8 mouse cellular contexts compared by ENCODE assay signal in genomic region chr11:51650691-51651515, GRCm38 (mm10). TPM values are rescaled to one million over a fixed set of nuclear protein-coding genes. Genes with fewer than 3 reads are reported as not detected.
DNase-seq lines count a peak whose midpoint lies in the region; ATAC-seq and TF ChIP-seq lines count a peak whose summit lies in the region.

TSS of gene N4bp3 (minus strand) at chr11:51650842.
TSS of gene D930048N14Rik (plus strand) at chr11:51650954.

- H3K27ac ChIP-seq in cerebellum, adult 2 months (ENCODE audit: insufficient read depth, low read length) = no peak within 1 kb of the TSS
- H3K27ac ChIP-seq in liver, embryonic 15.5 days (replicated peaks) = no peak within 1 kb of the TSS
- H3K27ac ChIP-seq in neural tube, embryonic 11.5 days (ENCODE audit: low read depth, low read length) = no peak within 1 kb of the TSS

- intact Hi-C loops in gastrocnemius, postnatal 14 days (cut with DNase I; ENCODE audit: low total_unique reads) = no loop called here

- H3K27me3 ChIP-seq in cerebellum, adult 2 months (ENCODE audit: control insufficient read depth, insufficient read depth, low read length) = no peaks in the 10 kb centered on the region
- H3K27me3 ChIP-seq in liver, embryonic 15.5 days = peaks cover 63% of the 10 kb centered on the region
- H3K27me3 ChIP-seq in neural tube, embryonic 11.5 days (ENCODE audit: control insufficient read depth, insufficient read depth, low read length) = peaks cover 9% of the 10 kb centered on the region; the same call in 1 of the 2 replicates

- 0 out of 2 replicates have a peak, but pooled peaks cover 3% of the 10 kb centered on the region for H3K4me1 ChIP-seq in cerebellum, adult 2 months (ENCODE audit: control insufficient read depth, insufficient read depth, low read length)
- H3K4me1 ChIP-seq in liver, embryonic 15.5 days (replicated peaks) = peaks cover 30% of the 10 kb centered on the region
- H3K4me1 ChIP-seq in neural tube, embryonic 11.5 days (ENCODE audit: control insufficient read depth, insufficient read depth, low read length) = peaks cover 19% of the 10 kb centered on the region

- H3K9ac ChIP-seq in liver, embryonic 15.5 days = peak within 1 kb of the TSS; percentile 49; the same call in 1 of the 2 replicates
- peak within 1 kb of the TSS; percentile 69 for H3K9ac ChIP-seq in neural tube, embryonic 11.5 days (ENCODE audit: low read length)

- TF ChIP-seq POLR2A in cerebellum, adult 2 months (IDR thresholded peaks at IDR 0.05; ENCODE audit: borderline replicate concordance, insufficient read depth, low read length) = no peak

- no peaks in the 10 kb centered on the region for H3K36me3 ChIP-seq in liver, embryonic 15.5 days (replicated peaks)
- no peaks in the 10 kb centered on the region for H3K36me3 ChIP-seq in neural tube, embryonic 11.5 days (ENCODE audit: control insufficient read depth, insufficient read depth, low read length)

- peak; percentile 62 for ATAC-seq in liver, embryonic 15.5 days (ENCODE audit: insufficient read depth)
- ATAC-seq in neural tube, embryonic 11.5 days (ENCODE audit: insufficient read depth, low FRiP score, low TSS enrichment) = peak; percentile 64

- no peak for TF ChIP-seq CTCF in cerebellum, adult 2 months (IDR thresholded peaks at IDR 0.05; ENCODE audit: borderline replicate concordance, insufficient read depth, low read depth, low read length)

- peak within 1 kb of the TSS; percentile 76 for H3K4me2 ChIP-seq in liver, embryonic 15.5 days
- H3K4me2 ChIP-seq in neural tube, embryonic 11.5 days (ENCODE audit: low read depth) = peak within 1 kb of the TSS; percentile 95

- DNase-seq in gastrocnemius, adult 18-20 months (ENCODE audit: low spot score) = peak; percentile 51
- no peak for DNase-seq in gastrocnemius, adult 8-10 months (ENCODE audit: low spot score in 2 of 2)
- peak; percentile 53 for DNase-seq in cerebellum, adult 2 months
- DNase-seq in gastrocnemius, postnatal 14 days = peak; percentile 73
- peak; percentile 87 for DNase-seq in induced T-regulatory cell, adult 2 months (ENCODE audit: low read depth)
- DNase-seq in neural tube, embryonic 11.5 days (ENCODE audit: low spot score) = peak; percentile 68
- peak; percentile 83 for DNase-seq in thymus, postnatal 4 days

- WGBS in cerebellum, adult 2 months = 3% methylated on average over 53 of the region's 70 CpGs
- 2% methylated on average over 70 of the region's 70 CpGs for WGBS in liver, embryonic 15.5 days (ENCODE audit: insufficient replicate concordance)
- 2% methylated on average over 66 of the region's 70 CpGs for WGBS in neural tube, embryonic 11.5 days

- H3K4me3 ChIP-seq in cerebellum, adult 2 months (replicated peaks; ENCODE audit: insufficient read depth, low read depth, low read length) = peak within 1 kb of the TSS; percentile 51
- H3K4me3 ChIP-seq in liver, embryonic 15.5 days (replicated peaks) = peak within 1 kb of the TSS; percentile 61
- H3K4me3 ChIP-seq in neural tube, embryonic 11.5 days (ENCODE audit: low read depth, low read length) = peak within 1 kb of the TSS; percentile 63

- no peaks in the 10 kb centered on the region for H3K9me3 ChIP-seq in liver, embryonic 15.5 days (replicated peaks)
- H3K9me3 ChIP-seq in neural tube, embryonic 11.5 days (ENCODE audit: control insufficient read depth, low read length) = no peaks in the 10 kb centered on the region

RNA-seq across cellular contexts. Expression of gene N4bp3, which starts in this region (rescaled TPM):
- total RNA-seq in gastrocnemius, adult 18-20 months (2021) = 1 to 10 TPM; 2.0 to 2.6 TPM
- 1 to 10 TPM; 2.0 to 3.1 (median 2.5) TPM for total RNA-seq in gastrocnemius, adult 8-10 months (2022)
- polyA plus RNA-seq in cerebellum, adult 2 months (2012; rRNA removed) = 15.3 and 16.7 TPM in 2 replicates
- total RNA-seq in gastrocnemius, postnatal 14 days (2021) = 10 to 100 TPM in 1 of 2 experiments, 1 to 10 TPM in 1; 8.7 to 12.2 TPM
- 2.9 TPM in 2 replicates for polyA plus RNA-seq in liver, embryonic 15.5 days (2015; fragmentation: Nextera tagmentation; extraction: Ambion mirVana)
- polyA plus RNA-seq in neural tube, embryonic 11.5 days (2014; fragmentation: Nextera tagmentation; extraction: Ambion mirVana) = 12.2 and 13.5 TPM in 2 replicates

RNA-seq across cellular contexts. Expression of gene D930048N14Rik, which starts in this region (rescaled TPM):
- total RNA-seq in gastrocnemius, adult 18-20 months (2021) = under 1 TPM; 0.09 to 0.14 TPM
- under 1 TPM in 3 of 4 experiments, not detected in 1; 0.15 to 0.19 (median 0.19) TPM for total RNA-seq in gastrocnemius, adult 8-10 months (2022)
- polyA plus RNA-seq in cerebellum, adult 2 months (2012; rRNA removed) = 3.8 and 4.1 TPM in 2 replicates
- total RNA-seq in gastrocnemius, postnatal 14 days (2021) = under 1 TPM; 0.33 to 0.60 TPM
- polyA plus RNA-seq in liver, embryonic 15.5 days (2015; fragmentation: Nextera tagmentation; extraction: Ambion mirVana) = 0.36 and 0.60 TPM in 2 replicates
- 0.74 and 1.4 TPM in 2 replicates for polyA plus RNA-seq in neural tube, embryonic 11.5 days (2014; fragmentation: Nextera tagmentation; extraction: Ambion mirVana)

Comparison
In these comparisons a context has a peak if more than half of its experiments do, and no peak if none do; other contexts are left out.
1. DNase-seq: peak in gastrocnemius, adult 18-20 months (single experiment), cerebellum, adult 2 months (2 of 2), gastrocnemius, postnatal 14 days (single experiment), induced T-regulatory cell, adult 2 months (single experiment), neural tube, embryonic 11.5 days (single experiment) and thymus, postnatal 4 days (single experiment); none in gastrocnemius, adult 8-10 months (0 of 2).
2. Peak in every context shown above with its lines, with median percentiles within 50 percentile points of each other: H3K4me3 ChIP-seq.